Mouse (Mus musculus) kidney, postnatal 25 days (tissue): ENCODE measurements around the gene Fbrsl1.

Experiments used
- DNase-seq, 2 experiments: peaks; one replicate each; pipeline ENCODE4 v3.0.0; 2021; ENCODE audit warnings: mixed read lengths in 2 of 2

Fbrsl1 gene

DNA sequence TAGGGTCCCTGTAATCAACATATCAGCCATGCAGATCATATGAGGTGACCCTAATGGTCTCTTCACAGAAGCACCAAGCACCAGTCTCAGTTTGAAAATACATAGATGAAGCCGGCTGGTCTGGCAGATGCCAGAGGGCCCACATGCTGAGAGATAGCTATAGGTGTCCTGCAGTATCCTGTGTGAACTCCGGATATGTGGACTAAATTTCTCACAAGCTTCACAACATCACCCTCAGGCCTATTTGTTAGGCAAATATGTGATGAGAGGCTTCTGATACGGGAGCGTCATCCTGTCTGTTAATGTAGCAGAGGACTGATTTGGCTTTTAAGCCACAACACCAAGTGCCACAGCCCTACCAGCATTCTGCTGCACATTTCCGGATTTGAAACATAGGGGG is 37.9 kb downstream of the Fbrsl1 start:
- DNase-seq, result no peak

DNA sequence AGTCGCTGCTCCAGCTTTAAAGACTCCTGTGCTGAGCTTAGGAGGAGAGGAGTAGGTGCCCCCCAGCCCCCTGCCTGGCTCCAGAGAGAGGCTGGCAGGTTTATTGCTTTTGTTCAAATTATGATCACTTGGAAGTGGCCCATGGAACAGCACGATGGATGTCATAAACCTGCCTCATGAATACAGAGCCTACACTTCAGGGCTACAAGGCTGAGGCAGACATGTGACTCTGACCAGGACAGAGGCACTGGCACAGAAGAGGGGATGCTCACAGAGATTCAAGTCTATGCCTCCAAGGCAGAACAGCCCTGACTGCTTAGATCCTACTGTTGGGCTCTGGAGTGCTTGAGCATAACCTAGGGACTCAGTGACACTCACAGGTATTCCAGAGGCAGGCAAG is 39.3 kb downstream of the Fbrsl1 start:
- DNase-seq, result no peak

DNA sequence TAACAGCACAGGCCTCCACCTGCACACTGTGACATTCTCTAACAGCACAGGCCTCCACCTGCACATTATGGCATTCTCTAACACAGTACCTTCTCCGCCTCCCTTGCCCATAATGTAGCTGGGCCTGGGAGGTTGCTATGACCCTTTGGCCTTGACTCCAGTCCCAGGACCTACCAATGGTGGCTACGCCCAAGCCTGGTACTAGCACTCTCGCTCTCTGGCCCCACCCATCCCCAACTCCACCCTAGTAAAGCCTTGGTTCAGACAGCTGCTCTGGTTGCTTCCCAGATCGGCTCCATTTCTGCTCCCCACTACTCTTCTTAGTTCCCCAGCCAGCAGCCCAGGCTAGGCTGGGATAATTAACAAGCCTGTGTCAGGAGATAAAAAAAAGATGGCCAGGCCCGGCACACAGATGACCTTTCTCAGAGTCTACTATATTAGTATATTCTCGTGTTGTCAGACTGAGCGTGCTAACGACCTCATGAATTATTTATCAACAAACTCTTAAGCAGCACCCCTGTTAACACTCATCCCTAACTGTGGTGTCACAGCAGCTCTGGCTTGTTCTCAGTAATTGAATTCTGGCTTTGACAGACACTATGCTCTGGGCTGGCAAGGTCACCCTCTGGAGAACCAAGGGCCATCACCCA is 42.1 kb downstream of the Fbrsl1 start:
- DNase-seq, result no peak

DNA sequence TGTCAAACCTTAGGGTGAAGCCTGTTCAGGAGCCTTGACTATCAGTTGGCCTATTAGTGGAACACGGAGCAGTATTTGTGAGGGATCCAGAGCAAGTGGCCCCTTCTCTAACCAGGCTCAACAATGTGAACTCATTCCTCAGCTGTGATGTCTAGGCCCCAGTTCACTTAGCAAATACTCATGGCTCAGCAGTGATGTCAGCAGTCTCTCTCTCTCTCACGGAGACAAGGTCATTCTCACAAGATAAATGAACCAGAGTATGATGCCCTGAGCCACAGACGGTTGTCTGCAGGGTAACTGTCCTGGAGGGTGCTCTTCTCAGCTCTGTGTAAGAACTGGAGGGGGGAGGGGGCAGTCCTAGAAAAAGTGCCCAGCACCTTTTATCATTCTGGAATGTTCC is 44.4 kb downstream of the Fbrsl1 start:
- DNase-seq, result no peak

DNA sequence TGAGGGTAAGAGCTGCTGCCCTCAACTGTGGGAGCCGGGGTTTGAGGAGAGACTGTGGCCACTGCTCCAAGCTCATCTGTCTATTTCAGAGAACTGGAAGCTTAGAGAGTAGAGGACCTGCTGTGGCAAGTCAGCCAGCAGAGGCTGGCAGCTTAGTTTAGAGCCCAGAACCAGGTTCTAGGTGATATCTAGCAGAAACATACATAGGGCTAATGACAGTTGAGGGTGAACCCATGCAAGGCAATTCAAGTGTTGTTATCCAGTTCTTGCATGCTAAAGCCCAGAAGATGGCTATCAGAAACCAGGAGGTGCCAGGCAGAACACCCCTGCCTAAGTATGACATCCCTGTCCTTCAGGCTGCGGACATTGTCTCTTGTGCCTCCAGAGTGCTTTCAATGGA is 45.7 kb downstream of the Fbrsl1 start:
- no peak for DNase-seq

DNA sequence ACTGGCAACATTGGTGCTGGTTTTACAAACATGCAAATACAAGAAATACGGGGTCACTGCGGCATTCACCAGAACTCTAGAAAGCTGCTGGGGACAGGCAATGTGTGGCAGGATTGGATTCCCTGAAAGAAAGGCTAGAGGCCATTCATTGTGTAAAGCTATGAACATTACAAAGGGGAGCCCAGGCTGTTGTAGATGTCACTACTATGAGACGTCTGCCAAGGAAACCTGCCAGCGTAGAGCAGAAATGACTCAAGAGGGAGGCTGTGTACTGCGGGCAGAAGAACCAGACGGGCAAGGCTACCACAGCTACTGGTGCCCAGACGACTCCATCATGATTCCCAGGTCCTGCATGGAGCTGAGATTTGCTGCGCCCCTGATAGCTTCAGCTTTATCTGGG is 47.2 kb downstream of the Fbrsl1 start:
- DNase-seq, result no peak

DNA sequence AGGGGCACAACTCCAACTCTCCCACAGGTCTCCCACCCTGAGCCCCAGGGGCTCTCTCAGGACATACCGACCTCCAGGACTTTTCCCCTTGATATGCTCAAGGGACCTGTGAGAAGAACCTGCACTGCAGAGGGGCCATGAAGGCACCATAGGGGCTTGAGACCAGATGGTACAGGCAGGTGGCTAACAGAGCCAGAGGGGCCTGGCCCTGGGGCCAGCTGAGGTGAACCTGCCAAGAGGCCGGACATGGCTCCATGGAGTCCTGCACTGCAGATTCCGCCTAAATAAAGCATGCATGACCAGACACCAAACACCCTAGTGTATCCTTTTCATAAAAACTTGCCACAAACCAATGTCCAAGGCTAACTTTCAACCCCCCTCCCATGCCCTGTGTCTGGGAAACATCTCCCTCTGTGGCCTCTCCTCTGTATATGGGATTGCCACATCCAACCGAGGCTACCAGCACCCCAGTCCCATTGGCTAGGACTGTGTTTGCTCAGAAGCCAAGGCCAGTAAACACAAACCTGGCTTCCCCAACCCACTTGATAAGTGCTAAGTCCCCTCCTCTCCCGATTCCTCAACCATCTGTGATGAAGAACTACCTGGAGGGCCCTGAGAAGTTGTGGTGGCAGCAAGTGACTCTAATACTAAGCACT is 53.2 kb downstream of the Fbrsl1 start:
- DNase-seq, result no peak

DNA sequence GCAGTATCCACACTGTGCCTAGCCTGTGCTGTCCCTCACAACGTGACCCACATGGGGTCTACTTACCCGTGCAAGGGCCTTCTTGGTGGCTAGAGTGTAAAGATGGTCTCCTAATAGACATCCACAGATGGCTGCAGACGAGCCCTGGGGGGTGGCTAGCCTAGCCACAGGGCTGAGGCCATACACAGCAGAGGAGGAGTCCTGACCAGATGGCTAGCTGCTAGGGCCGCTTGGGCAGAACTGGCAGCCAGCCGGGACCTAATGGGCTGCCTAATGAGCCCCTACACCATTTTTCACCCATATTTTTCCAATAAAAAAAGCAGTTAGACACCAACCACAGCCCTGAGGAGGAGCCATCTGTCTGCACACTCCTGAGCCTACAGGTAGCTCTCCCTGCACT is 55.6 kb downstream of the Fbrsl1 start:
- DNase-seq, result no peak

DNA sequence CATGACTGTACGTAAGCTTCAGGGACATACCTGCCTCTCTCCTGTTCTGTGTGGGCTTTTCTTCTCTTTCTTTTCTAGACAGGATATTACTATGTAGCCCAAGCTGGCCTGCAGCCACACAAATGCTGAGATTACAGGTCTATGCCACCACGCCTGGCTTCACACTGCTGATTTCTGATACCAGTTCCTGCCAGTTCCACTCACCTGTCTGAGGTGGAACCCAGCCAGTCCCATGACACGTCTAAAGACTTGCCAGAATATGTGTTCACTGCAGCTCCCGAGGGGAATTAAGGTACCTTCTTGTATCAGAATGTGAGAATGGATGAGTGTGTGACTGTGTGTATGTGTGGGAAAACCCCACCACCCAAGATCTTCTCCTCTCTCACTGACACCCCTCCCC is 57.7 kb downstream of the Fbrsl1 start:
- peak; percentile 70 to 78 for DNase-seq

DNA sequence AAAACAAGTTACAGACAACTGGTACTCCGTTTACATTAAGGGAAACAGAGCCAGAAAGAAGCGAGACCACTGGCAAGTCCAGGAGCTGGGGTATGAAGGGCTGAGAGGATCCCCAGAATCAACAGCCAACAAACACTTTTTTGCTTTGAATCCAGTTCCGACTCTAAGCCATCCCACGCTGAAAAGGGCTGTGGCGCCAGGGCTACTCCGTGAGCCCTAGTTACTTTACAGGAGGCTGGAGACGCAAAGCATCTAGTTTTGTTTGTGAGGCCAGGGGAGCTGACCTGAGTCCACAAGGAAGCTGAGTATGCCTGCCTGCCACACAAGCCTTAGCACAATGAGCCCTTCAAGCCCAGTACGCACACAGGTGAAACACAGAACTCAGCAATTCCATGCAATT is 61.0 kb downstream of the Fbrsl1 start:
- DNase-seq, result no peak

DNA sequence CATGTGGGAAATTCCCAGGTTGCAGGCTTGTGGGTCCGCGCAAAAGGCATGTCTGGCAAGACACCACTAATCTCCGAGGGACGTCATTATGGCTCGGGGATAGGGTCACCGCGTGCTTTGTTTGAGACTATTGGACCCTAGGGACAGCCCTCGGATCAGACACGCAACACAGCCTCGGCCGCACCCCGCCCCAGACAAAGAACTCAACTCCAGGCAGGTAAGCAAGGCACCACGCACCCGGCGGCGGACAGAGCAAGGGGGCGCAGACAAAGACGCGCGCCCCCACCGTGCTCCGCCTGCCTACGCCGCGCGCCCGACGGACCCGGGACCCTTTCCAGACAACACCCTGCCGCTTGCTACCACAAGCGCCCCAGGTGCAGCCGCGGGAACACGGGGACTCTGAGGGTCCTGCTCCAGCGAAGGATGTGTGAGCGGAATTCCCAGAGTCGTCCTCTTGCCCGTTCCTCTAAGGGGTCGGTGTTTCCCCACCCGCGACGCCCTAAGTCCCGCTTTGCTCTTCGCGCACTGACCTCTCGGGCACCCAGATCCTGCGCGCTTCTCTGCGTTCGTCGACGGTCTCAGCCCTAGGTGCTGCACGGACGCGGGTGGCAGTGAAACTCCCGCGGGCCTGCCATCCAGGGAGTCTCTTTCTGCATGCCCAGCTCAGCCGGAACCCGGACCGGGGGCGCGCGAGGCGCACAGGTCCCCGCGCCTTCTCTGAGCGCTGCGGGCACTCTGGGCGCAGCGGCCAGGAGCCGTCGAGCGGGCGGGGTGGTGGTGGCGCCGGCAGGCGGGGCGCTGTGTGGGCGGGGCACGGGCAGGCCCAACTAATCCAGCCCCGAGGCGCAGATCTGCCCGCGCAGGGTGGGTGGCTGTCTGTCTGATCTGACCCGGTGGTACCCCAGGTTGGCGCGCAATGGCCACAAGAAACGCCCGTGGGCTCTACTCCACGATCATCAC is 61.7 kb downstream of the Fbrsl1 start:
- peak; percentile 74 to 84 for DNase-seq

DNA sequence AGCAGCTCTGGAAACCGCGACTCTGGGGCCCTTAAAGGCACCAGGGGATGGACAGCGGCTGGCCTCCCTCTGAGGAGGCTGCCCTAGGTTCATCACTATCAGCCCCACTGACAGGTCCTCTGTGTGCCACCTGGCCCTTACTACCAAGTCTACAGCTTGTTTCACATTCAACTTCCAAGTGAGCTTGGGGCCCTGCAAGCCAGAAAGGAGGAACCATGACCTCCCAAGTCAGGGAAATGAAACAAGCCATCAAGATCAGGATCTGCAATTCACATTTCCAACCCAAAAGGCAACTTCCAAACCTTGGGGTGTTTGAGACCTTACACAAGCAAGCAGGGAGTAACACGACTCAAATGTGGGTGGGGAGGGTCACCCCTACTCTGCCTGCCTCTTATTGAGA is 63.0 kb downstream of the Fbrsl1 start:
- no peak for DNase-seq

DNA sequence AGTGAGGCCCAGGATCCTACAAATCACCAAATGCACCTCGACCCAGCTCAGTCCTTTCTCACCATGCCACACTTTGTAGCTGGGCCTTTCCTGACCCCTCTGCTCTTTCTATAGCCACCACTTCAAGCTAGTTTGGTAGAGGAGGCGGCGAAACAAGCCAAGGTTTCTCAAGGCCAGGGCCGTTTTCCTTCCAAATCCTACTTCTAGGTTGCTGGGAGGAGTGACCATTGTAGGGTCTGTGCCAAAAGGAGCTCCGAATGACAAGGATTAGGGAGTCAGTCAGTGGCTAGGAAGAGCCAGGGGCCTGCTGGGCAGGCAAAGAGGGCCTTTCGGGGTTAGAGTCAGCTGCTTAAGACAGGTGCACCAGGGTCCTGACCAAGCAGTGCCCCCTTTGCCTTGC is 63.8 kb downstream of the Fbrsl1 start:
- DNase-seq, result no peak

DNA sequence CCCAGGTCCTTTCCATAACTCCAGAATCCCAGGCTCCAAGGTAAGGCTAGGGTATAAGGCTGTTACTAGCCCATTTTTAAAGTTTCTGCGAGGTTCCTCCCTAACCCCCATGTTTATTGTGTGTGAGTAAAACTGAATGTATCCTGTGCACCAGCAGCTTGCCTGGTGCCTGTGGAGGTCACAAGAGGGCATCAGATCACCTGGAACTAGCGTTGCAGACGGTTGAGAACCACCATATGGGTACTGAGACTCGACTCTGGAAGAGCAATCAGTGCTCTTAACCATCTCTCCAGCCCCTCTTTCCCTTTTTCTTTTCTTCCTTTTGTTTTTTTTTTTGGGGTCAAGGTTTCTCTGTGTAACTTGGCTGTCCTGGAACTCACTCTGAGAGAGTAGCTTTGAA is 68.5 kb downstream of the Fbrsl1 start:
- no peak for DNase-seq

DNA sequence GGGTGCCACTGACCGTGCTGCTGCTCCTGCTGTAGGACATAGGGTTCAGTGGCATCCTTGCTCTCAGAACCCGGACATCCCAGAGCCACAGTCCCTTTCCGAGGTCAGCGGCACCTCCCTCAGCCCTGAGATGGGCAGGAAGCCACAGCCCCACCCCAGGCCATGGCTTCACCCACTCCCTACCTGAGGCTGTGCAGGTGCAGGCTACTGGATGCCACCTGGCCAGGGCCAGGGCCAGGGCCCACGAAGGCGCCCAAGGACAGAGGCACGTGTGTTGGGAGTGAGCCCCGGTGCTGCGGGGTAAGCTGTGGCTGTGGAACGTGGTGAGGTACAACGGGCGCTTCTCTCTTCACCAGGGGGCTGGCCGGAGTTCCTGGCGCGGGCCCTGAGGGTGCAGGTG is 69.2 kb downstream of the Fbrsl1 start:
- DNase-seq, result no peak

DNA sequence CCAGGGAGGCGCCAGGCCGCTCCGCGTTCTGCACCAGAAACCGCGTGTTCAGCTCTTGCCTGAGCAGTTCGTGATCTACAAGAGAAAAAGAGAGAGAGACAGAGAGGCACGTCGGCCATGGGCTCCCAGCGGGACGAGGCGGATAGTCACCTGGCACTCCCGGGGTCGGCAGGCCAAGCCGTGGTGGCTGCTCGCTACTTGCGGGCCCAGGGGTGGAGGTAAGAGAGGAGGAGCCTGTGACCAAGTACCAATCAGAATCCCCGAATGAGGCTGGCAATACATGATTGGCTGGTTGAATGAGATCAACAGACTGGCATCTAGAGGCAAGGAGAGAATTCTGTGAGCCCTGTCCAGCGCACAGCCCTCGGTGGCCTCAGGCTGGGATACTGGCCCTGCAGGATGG is 70.1 kb downstream of the Fbrsl1 start:
- no peak for DNase-seq

DNA sequence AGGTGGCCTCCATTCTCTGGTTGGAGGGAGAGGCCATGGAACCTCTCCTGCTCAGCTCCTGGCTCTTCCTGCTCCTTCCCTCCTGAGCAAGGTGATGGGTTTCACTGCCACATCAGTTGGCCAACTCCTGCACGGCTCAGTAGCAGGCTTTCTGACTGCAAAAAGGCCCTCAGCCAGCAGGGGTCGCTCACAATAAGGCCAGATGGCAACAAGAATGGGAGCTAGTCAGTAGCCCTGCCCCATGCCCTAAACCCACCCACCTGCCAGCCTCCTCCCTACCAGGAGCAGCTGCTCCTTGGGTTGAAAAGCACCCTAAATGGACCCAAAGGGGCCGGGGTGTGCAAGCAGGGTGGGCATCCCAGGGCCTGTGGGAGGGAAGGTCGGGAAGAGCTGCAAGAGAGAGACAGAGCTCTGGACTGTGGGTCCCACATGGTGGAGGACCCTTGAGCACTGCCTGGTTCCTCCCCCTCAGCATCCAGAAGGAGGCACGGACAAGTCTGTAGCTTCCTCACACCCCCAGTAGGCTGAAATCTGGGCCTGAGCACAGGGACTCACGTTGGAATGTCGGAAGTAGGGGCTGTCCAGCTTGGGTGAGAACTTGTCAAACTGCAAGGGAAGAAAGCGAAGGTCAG is 71.4 kb downstream of the Fbrsl1 start:
- peak; percentile 73 to 86 for DNase-seq

DNA sequence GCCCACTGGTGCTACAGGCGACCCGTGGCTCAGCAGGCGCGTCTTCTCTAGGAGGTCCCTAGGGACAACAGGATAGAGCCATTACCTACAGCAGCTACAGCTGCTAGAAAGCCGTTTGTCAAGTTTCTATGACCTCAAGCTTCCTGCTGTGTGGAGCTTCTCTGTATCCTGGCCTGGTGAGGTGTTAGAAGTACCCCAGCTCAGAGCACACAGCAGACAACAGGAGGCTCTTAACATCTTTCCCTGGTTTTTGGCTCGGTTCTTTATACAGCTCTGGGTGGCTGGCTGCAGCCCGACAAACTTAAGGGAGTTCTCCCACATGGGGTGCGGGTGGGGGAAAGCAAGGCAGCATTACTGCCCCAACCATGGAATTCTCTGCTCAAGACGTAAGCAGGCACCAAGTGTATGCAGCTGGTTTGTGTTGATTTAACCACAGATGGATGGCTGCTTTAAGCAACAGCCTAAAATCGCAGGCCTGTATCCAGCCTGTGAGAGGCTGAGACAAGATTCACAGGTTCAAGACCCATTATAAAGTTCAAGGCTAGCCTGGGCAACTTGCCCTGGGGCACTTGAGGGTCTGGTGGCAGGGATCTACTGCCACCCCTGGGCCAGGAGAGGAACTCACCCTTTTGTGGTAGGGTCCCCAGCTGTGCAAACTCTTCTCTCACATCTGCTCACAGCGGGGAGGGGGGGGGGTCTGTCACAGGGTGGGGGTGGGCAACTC is 84.3 kb downstream of the Fbrsl1 start:
- DNase-seq, result no peak

DNA sequence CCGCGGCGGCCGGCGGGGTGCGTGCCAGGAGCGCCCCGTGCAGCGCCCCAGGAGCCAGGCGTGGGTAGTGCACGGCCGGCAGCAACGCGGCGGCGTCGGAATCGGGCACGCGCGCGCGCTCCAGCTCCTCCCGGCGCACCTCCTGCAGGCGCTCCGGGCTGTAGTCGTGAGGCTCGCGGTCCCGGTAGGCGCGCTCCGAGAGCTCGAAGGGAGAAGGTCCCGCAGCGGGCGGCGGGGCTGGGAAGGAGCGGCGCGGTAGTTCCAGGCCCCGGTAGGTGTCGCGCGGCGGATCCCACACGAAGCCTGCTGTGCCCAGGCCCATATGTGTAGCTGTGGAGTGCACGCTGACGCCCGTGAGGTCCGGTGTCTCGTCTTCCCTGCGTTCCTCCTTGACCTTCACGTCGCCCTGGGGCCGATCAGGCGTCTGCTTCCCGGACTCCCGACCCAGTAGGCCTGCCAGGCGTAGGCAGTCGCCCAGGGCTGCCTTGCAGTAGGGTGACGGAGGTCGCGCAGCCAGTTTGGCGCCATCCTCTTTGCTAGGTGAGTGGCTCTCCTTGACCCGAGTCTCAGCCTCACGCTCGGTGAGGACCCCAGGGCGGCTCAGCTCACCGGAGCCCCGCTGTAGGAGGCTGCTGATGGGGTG is 85.0 kb downstream of the Fbrsl1 start:
- peak; percentile 67 to 82 for DNase-seq

DNA sequence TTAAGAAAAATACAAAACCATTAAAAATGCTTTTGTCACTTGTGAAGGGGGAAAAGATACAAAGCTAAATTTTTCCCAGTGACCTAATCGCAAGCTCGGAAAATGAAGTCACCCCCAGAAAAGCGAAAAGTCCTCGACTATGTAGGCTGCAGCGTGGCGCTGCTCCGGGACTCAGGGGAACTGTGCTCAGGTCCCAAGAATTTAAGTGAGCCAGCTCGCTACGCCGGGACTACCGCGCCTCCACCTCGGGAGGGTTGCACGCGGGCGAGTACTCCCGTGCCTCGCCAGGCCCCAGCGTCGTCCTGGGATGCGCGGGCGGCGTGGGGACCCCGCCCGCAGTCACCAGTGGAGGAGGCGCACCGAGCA is 85.5 kb downstream of the Fbrsl1 start:
- DNase-seq, result no peak

DNA sequence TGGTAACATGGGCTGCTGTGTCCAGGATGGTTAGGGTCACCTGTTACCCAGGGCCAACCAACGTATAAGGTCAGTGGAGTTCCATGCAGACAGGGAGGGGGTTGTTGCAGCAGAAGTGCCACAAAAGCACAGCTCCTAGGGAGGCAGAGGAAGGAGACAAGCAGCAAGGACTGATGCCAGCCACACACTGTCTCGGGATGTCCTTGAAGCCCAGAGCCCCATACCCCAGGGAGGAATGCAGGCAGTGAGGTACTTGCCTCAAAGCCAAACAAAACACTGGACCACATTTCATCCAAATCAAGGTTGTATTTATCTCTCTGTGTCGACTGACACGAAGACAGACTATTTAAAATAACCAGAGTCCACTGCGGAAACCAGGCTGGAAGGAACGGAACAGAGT is 86.8 kb downstream of the Fbrsl1 start:
- DNase-seq, result no peak

DNA sequence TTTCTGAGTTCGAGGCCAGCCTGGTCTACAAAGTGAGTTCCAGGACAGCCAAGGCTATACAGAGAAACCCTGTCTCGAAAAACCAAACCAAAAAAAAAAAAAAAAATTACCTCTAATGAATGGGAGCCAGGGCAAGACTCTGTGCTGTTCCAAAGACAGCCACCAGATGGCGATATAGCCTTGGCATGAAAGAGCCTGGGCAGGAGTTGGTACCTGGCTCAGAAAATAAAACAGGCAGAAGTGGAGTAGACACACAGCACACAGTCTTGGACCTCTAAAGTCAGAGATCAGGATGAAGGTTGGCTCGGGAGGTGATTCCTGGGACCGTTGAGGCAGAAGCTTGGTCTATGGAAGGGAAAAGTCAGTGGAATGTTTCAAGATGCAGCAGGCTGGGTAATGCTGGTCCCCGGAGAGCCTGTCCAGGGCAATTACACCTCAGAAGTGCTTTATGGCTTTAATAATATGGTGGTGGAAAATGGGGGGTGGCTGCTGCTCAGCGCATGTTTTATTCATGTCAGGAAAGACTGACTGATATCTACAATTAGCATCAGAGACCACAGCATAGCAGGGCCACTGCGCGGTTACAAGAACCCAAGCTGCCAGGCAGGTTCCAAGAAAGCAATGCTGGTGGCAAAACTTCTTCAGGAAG is 90.6 kb downstream of the Fbrsl1 start:
- DNase-seq, result peak; percentile 81 to 93
